Mouse (Mus musculus): ENCODE data around the gene Rnf167. TPM values are rescaled to one million over a fixed set of nuclear protein-coding genes. Genes with fewer than 3 reads are reported as not detected.
A peak's percentile ranks its signal among the peaks of the same experiment; 100 is the strongest.

Rnf167 gene
- 10 to 100 TPM; 50.8 to 58.7 TPM for total RNA-seq (2021)
- 65.0 and 80.9 TPM in 2 replicates for polyA plus RNA-seq (2012; rRNA removed)
- long read RNA-seq, transcript Rnf167-201 (9 exons, 1,833 nt): major isoform, 19 of 27 reads
- long read RNA-seq, partial matches to known transcripts: 3 of 27 reads
- long read RNA-seq, other reads (novel, unspliced or antisense): 5 of 27 reads

DNA sequence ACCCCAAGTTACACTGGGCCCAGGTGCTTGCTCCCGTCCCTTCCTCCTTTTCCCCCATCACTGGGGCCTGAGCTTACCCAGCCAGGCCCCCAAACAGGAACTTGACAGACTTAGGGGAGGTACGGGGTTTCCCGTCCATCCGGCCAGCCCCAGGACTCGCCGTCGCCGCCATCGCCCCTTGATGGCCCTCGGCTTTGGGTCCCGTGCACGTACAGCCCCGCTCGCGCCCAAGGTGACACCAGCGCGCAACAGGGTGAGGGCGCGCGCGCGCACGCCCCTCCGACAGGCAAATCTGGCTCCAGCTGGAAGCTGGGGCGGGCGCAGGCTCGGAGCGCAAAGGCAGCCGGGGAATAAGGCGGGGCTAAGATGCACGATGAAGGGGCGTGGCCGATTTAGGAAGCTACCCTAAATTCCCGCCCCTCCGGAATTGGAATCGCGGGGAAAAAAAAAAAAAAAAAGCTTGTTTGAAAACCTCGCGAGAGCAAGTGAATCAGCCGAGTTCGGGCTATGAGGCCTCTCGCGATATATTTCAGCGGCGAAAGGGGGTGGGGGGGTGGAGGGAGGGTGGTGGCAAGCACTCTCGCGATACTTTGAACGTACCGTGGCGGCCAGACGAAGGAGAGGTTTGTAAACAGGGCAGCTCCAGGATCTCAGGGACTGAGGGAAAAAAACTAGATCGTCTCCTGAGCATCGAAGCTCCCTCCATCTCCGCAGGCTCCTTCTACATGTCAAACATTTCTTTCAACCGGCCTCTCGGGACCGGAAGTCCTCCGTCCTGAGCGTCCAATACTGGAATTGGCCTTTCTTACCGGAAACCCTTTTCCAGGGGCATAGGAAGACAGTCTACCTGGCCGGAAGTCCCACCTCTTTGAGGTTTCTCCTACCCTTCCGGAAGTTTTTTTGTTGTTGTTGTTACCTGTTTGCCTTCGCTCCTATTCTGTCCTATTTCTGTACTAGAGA lies at the start of gene Rnf167, which contains the start of gene Slc25a11:
Gene Rnf167 (plus strand): TSS at position 545 of the 960 bp plus-strand sequence.
Gene Slc25a11 (minus strand): TSS at position 789 of the 960 bp plus-strand sequence.
- peaks cover 4% of the 10 kb centered on the region for H3K79me2 ChIP-seq (replicated peaks; ENCODE audit: control insufficient read depth, insufficient read depth, low read length)
- H3K27ac ChIP-seq: peak within 1 kb of the TSS; percentile 96
- intact Hi-C loops (cut with DNase I): loop anchor here (2.0 to 5.0 kb wide), 3 partner anchors 22 to 54 kb away; partner anchors contain the start of genes Camta2, Inca1, Kif1c and Spag7
- peak within 1 kb of the TSS; percentile 85 for H3K9ac ChIP-seq (ENCODE audit: low read depth, low read length)
- peak; percentile 94 to 97 for DNase-seq
- peak within 1 kb of the TSS; percentile 83 for H3K4me3 ChIP-seq
- peaks cover 14% of the 10 kb centered on the region for H3K4me1 ChIP-seq (ENCODE audit: control insufficient read depth, insufficient read depth, low read length)
- H3K27me3 ChIP-seq (ENCODE audit: control insufficient read depth, insufficient read depth, low read length): no peaks in the 10 kb centered on the region
- WGBS: under 1% methylated on average over 63 of the region's 63 CpGs
- peaks cover 24% of the 10 kb centered on the region for H3K36me3 ChIP-seq (ENCODE audit: control insufficient read depth, insufficient read depth, low read length)
- TF ChIP-seq POLR2A (IDR thresholded peaks at IDR 0.05; ENCODE audit: insufficient read depth, low read depth, low read length) (peak; percentile 89), EP300 (IDR thresholded peaks at IDR 0.05; ENCODE audit: insufficient read depth, low read depth, low read length) (peak; percentile 69; the same call in 1 of the 2 replicates), CTCF (IDR thresholded peaks at IDR 0.05) (peak; percentile 14; the same call in 1 of the 2 replicates)

- intact Hi-C loops (cut with DNase I): no loop called here
- WGBS: 59% methylated on average over 6 of the region's 6 CpGs
- Histone ChIP-seq H3K27me3 (ENCODE audit: control insufficient read depth, insufficient read depth, low read length) (no peaks in the 10 kb centered on the region), H3K9ac (ENCODE audit: low read depth, low read length) (no peak overlapping the region), H3K4me3 (no peak overlapping the region), H3K27ac (no peak overlapping the region; the same call in 1 of the 2 replicates), H3K79me2 (replicated peaks; ENCODE audit: control insufficient read depth, insufficient read depth, low read length) (no peaks in the 10 kb centered on the region), H3K36me3 (ENCODE audit: control insufficient read depth, insufficient read depth, low read length) (no peaks in the 10 kb centered on the region; the same call in 1 of the 2 replicates), H3K4me1 (ENCODE audit: control insufficient read depth, insufficient read depth, low read length) (peaks cover 14% of the 10 kb centered on the region)
- TF ChIP-seq CTCF (IDR thresholded peaks at IDR 0.05) (no peak), EP300 (IDR thresholded peaks at IDR 0.05; ENCODE audit: insufficient read depth, low read depth, low read length) (no peak), POLR2A (IDR thresholded peaks at IDR 0.05; ENCODE audit: insufficient read depth, low read depth, low read length) (no peak)
- no peak for DNase-seq
These were observed 49.7 kb upstream of the Rnf167 start for GRCm38 (mm10) chr11:70597301-70597700.

- Histone ChIP-seq H3K4me1 (ENCODE audit: control insufficient read depth, insufficient read depth, low read length) (peaks cover 12% of the 10 kb centered on the region), H3K27ac (no peak overlapping the region), H3K36me3 (ENCODE audit: control insufficient read depth, insufficient read depth, low read length) (no peaks in the 10 kb centered on the region; the same call in 1 of the 2 replicates), H3K27me3 (ENCODE audit: control insufficient read depth, insufficient read depth, low read length) (no peaks in the 10 kb centered on the region), H3K4me3 (no peak overlapping the region), H3K79me2 (replicated peaks; ENCODE audit: control insufficient read depth, insufficient read depth, low read length) (no peaks in the 10 kb centered on the region), H3K9ac (ENCODE audit: low read depth, low read length) (no peak overlapping the region)
- intact Hi-C loops (cut with DNase I): no loop called here
- TF ChIP-seq EP300 (IDR thresholded peaks at IDR 0.05; ENCODE audit: insufficient read depth, low read depth, low read length): no peak
- TF ChIP-seq POLR2A (IDR thresholded peaks at IDR 0.05; ENCODE audit: insufficient read depth, low read depth, low read length): no peak
- no peak for TF ChIP-seq CTCF (IDR thresholded peaks at IDR 0.05)
- 85% methylated on average over 9 of the region's 9 CpGs for WGBS
- DNase-seq: no peak
These were observed 48.5 kb upstream of the Rnf167 start for GRCm38 (mm10) chr11:70598451-70598953.

DNA sequence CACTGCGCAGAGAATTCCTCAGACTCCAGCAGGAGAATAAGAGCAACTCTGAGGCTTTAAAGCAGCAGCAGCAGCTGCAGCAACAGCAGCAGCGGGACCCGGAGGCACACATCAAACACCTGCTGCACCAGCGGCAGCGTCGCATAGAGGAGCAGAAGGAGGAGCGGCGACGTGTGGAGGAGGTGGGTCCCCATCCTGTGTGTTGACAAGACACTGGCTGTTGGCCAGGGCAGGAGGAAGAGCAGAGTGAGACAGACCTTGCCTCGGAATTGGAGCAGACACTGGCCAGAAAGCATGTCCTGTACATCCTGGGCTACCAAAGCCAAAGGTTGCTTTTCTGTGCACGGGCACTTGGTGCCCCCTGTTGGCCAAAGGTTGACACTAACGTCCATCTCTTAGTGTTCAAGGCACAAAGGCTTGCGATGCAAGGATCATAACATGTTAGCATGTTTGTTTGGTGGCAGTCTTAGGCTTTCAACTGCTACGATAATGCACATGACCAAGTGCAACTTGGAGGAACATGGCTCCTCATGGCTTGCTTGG lies 41.9 kb upstream of the Rnf167 start:
- Histone ChIP-seq H3K9ac (ENCODE audit: low read depth, low read length) (no peak overlapping the region), H3K4me3 (no peak overlapping the region), H3K27me3 (ENCODE audit: control insufficient read depth, insufficient read depth, low read length) (no peaks in the 10 kb centered on the region), H3K27ac (no peak overlapping the region), H3K79me2 (replicated peaks; ENCODE audit: control insufficient read depth, insufficient read depth, low read length) (no peaks in the 10 kb centered on the region), H3K36me3 (ENCODE audit: control insufficient read depth, insufficient read depth, low read length) (no peaks in the 10 kb centered on the region), H3K4me1 (ENCODE audit: control insufficient read depth, insufficient read depth, low read length) (no peaks in the 10 kb centered on the region)
- WGBS: 57% methylated on average over 14 of the region's 14 CpGs
- peak; percentile 79 to 84 for DNase-seq
- intact Hi-C loops (cut with DNase I): loop anchor here (1.0 to 10.0 kb wide), 6 partner anchors 40 to 193 kb away; partner anchors contain the start of genes Cxcl16, Med11, Pelp1 and Pld2
- TF ChIP-seq POLR2A (IDR thresholded peaks at IDR 0.05; ENCODE audit: insufficient read depth, low read depth, low read length) (no peak), EP300 (IDR thresholded peaks at IDR 0.05; ENCODE audit: insufficient read depth, low read depth, low read length) (peak; percentile 95), CTCF (IDR thresholded peaks at IDR 0.05) (peak; percentile 98; the same call in 1 of the 2 replicates)

- intact Hi-C loops (cut with DNase I): loop anchor here (5.0 to 10.0 kb wide), 2 partner anchors 152 to 194 kb away; partner anchors contain the start of genes Cxcl16, Med11, Pelp1 and Zmynd15
- 81% methylated on average over 12 of the region's 12 CpGs for WGBS
These were observed 40.3 kb upstream of the Rnf167 start for GRCm38 (mm10) chr11:70606717-70607116.

More at GRCm38 (mm10) chr11:70606717-70607116, 40.3 kb upstream of the Rnf167 start:
- no peaks in the 10 kb centered on the region for H3K79me2 ChIP-seq (replicated peaks; ENCODE audit: control insufficient read depth, insufficient read depth, low read length)
- H3K4me1 ChIP-seq (ENCODE audit: control insufficient read depth, insufficient read depth, low read length): no peaks in the 10 kb centered on the region
- TF ChIP-seq EP300 (IDR thresholded peaks at IDR 0.05; ENCODE audit: insufficient read depth, low read depth, low read length) (no peak), CTCF (IDR thresholded peaks at IDR 0.05) (no peak), POLR2A (IDR thresholded peaks at IDR 0.05; ENCODE audit: insufficient read depth, low read depth, low read length) (no peak)
- H3K9ac ChIP-seq (ENCODE audit: low read depth, low read length): no peak overlapping the region
- no peak overlapping the region for H3K4me3 ChIP-seq
- no peaks in the 10 kb centered on the region for H3K27me3 ChIP-seq (ENCODE audit: control insufficient read depth, insufficient read depth, low read length)
- no peak for DNase-seq
- no peaks in the 10 kb centered on the region for H3K36me3 ChIP-seq (ENCODE audit: control insufficient read depth, insufficient read depth, low read length)
- no peak overlapping the region for H3K27ac ChIP-seq
